Mouse (Mus musculus): ENCODE measurements at regions not wholly inside any gene's neighbourhood (a gene's known extent, or its start where the extent isn't known, plus 50 kb on each side); places are given as distances from the start of the nearest gene placed in this dataset.
A peak's percentile ranks its signal among the peaks of the same experiment; 100 is the strongest.

DNA sequence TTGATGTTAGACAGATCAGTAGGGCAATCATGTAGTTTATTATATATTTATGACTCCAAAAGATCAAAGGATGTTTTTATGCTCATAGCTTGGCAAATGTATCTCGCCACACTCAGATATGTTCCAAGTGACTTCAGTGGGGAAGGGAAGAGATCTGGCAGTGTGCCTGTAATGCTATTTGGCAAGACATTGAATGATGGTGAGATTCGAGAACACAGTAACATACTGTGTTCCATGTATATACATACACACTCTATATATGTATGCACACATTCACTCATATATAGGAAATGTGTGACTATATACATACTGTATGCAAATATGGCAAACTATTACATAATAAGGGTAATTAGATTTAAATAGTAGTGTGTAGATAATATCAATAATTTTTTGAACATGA, 577.3 kb upstream of the Arrdc4 start:
- H3K9ac ChIP-seq (ENCODE audit: low read length), result no peak overlapping the region
- H3K4me3 ChIP-seq (ENCODE audit: control insufficient read depth in 1 of 2, insufficient read depth in 1 of 2, low read depth in 1 of 2, low read length in 2 of 2), result no peak overlapping the region
- H3K4me2 ChIP-seq (ENCODE audit: low read length), result no peak overlapping the region
- no peaks in the 10 kb centered on the region for H3K27me3 ChIP-seq (ENCODE audit: control insufficient read depth, insufficient read depth, low read length)
- no peaks in the 10 kb centered on the region for H3K9me3 ChIP-seq (ENCODE audit: control insufficient read depth, low read length)
- no peak for ATAC-seq (ENCODE audit: insufficient number of reproducible peaks, insufficient read depth, low FRiP score, low read depth)
- H3K4me1 ChIP-seq (ENCODE audit: control insufficient read depth in 2 of 2, insufficient read depth in 2 of 2, low read length in 2 of 2), result no peaks in the 10 kb centered on the region
- no peaks in the 10 kb centered on the region for H3K36me3 ChIP-seq (ENCODE audit: control insufficient read depth, insufficient read depth, low read length)
- WGBS, result 70% methylated on average over 2 of the region's 2 CpGs
- H3K27ac ChIP-seq (replicated peaks in 1 of 2; ENCODE audit: control insufficient read depth in 1 of 2, insufficient read depth in 1 of 2, low read depth in 2 of 2, low read length in 2 of 2), result no peak overlapping the region

DNA sequence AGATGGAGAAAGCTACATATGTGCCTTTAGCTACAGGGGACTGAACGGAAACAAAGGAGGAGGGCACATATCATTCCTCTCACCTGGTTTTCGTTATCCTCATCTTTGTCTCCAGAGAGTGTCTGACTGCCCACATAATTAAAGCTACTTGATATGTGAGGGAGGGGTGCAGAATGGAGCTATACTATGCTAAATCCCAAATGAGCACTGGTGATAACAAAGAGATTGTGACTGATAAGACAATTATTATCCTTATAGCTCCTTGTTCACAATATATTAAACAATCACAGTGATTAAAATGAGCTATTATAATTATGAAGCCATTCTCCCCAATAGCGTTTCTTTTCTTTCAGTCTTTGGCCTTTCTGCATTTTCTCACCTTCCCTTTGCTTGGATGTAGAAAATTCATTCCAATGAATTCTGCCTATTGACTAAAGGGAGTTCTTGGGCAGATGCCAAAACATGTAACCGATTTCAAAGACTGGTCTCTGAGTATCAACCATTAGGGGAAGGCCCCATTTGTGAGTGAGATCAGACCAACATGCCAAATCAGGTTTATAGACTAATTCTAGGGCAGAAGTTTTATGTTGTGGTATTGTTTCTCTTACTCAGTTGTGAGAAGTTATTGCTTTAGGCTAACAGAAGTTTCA, 528.1 kb upstream of the Arrdc4 start:
- no peak for ATAC-seq (ENCODE audit: insufficient number of reproducible peaks, insufficient read depth, low FRiP score, low read depth)
- Histone ChIP-seq H3K4me2 (ENCODE audit: low read length) (no peak overlapping the region), H3K27ac (replicated peaks in 1 of 2; ENCODE audit: control insufficient read depth in 1 of 2, insufficient read depth in 1 of 2, low read depth in 2 of 2, low read length in 2 of 2) (no peak overlapping the region), H3K4me3 (ENCODE audit: control insufficient read depth in 1 of 2, insufficient read depth in 1 of 2, low read depth in 1 of 2, low read length in 2 of 2) (no peak overlapping the region), H3K4me1 (ENCODE audit: control insufficient read depth in 2 of 2, insufficient read depth in 2 of 2, low read length in 2 of 2) (no peaks in the 10 kb centered on the region), H3K9me3 (ENCODE audit: control insufficient read depth, low read length) (no peaks in the 10 kb centered on the region), H3K27me3 (ENCODE audit: control insufficient read depth, insufficient read depth, low read length) (no peaks in the 10 kb centered on the region), H3K9ac (ENCODE audit: low read length) (no peak overlapping the region), H3K36me3 (ENCODE audit: control insufficient read depth, insufficient read depth, low read length) (no peaks in the 10 kb centered on the region)
- WGBS, result 73% methylated on average over 4 of the region's 4 CpGs

- Histone ChIP-seq H3K4me2 (ENCODE audit: low read length) (no peak overlapping the region), H3K9ac (ENCODE audit: low read length) (no peak overlapping the region), H3K36me3 (ENCODE audit: control insufficient read depth, insufficient read depth, low read length) (no peaks in the 10 kb centered on the region), H3K4me1 (ENCODE audit: control insufficient read depth in 2 of 2, insufficient read depth in 2 of 2, low read length in 2 of 2) (no peaks in the 10 kb centered on the region), H3K9me3 (ENCODE audit: control insufficient read depth, low read length) (no peaks in the 10 kb centered on the region), H3K27ac (replicated peaks in 1 of 2; ENCODE audit: control insufficient read depth in 1 of 2, insufficient read depth in 1 of 2, low read depth in 2 of 2, low read length in 2 of 2) (no peak overlapping the region), H3K27me3 (ENCODE audit: control insufficient read depth, insufficient read depth, low read length) (no peaks in the 10 kb centered on the region), H3K4me3 (ENCODE audit: control insufficient read depth in 1 of 2, insufficient read depth in 1 of 2, low read depth in 1 of 2, low read length in 2 of 2) (no peak overlapping the region)
- no peak for ATAC-seq (ENCODE audit: insufficient number of reproducible peaks, insufficient read depth, low FRiP score, low read depth)
- WGBS, result 64% methylated on average over 5 of the region's 5 CpGs
Measured at GRCm38 (mm10) chr7:69276376-69277055, 527.5 kb upstream of the Arrdc4 start.

DNA sequence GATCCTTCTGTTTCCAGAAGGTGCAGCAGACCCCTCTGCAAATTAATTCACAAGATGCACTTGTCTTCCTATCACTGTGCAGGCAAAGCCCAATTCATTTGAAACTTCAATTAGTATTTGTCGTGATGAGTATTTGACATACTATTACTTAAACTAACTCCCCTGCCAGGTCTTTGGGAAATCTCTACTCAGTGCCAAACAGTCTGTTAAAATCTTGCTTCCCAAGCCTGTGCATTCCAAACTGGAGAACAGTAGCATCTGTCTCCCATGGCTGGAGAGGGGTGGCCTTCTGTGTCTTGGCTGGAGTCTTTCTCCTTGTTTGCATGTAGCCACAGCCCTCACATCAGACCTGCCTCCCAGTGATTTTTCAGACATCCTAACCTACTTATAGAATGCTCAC, 524.6 kb upstream of the Arrdc4 start:
- Histone ChIP-seq H3K27me3 (ENCODE audit: control insufficient read depth, insufficient read depth, low read length) (no peaks in the 10 kb centered on the region), H3K9ac (ENCODE audit: low read length) (no peak overlapping the region), H3K4me2 (ENCODE audit: low read length) (no peak overlapping the region), H3K27ac (replicated peaks in 1 of 2; ENCODE audit: control insufficient read depth in 1 of 2, insufficient read depth in 1 of 2, low read depth in 2 of 2, low read length in 2 of 2) (no peak overlapping the region), H3K36me3 (ENCODE audit: control insufficient read depth, insufficient read depth, low read length) (no peaks in the 10 kb centered on the region), H3K9me3 (ENCODE audit: control insufficient read depth, low read length) (no peaks in the 10 kb centered on the region), H3K4me1 (ENCODE audit: control insufficient read depth in 2 of 2, insufficient read depth in 2 of 2, low read length in 2 of 2) (no peaks in the 10 kb centered on the region), H3K4me3 (ENCODE audit: control insufficient read depth in 1 of 2, insufficient read depth in 1 of 2, low read depth in 1 of 2, low read length in 2 of 2) (no peak overlapping the region)
- ATAC-seq (ENCODE audit: insufficient number of reproducible peaks, insufficient read depth, low FRiP score, low read depth), result no peak
- WGBS, result 55% methylated on average over 1 of the region's 1 CpGs

DNA sequence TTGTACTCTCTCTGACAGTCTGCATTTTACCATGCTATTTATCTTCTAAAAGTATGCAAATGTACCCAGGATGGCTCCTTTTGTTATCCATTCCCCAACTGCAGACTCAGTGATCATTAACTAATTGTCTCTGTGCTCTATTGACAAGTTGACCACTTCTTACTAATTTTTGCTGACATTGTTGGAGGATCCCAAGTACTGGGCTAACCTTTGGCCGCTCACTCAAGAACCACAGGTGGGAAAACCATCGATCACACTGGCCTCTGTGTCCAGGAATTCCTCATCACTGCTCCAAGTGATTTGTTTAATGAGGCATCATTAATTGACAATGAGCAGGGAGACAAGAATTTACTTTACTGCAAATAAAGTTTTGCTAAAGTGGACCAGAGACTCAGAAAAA, 495.5 kb upstream of the Arrdc4 start:
- WGBS, result 85% methylated on average over 2 of the region's 2 CpGs
- ATAC-seq (ENCODE audit: insufficient number of reproducible peaks, insufficient read depth, low FRiP score, low read depth), result no peak

DNA sequence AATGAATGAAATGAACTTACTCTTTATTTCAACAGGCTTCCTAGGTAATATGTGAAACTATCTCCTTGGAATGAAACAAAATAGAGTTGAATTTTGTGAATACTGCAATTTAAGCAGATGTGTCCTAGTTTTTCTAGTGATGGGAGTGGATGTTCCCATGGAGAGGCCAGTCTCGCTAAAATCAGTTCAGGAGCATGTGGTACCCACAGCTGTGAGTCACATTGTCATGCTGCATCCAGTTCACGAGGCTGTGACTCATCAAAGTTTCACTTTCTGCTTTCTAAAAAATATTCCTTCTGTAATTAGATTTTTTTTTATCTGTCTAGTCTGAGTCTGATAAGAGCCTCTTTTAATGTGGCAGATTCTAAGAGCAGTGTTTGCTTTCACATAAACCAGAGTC, 484.3 kb upstream of the Arrdc4 start:
- no peaks in the 10 kb centered on the region for H3K36me3 ChIP-seq (ENCODE audit: control insufficient read depth, insufficient read depth, low read length)
- no peaks in the 10 kb centered on the region for H3K4me1 ChIP-seq (ENCODE audit: control insufficient read depth in 2 of 2, insufficient read depth in 2 of 2, low read length in 2 of 2)
- no peak for ATAC-seq (ENCODE audit: insufficient number of reproducible peaks, insufficient read depth, low FRiP score, low read depth)
- no peaks in the 10 kb centered on the region for H3K9me3 ChIP-seq (ENCODE audit: control insufficient read depth, low read length)
- H3K4me2 ChIP-seq (ENCODE audit: low read length), result no peak overlapping the region
- 61% methylated on average over 2 of the region's 2 CpGs for WGBS
- no peak overlapping the region for H3K9ac ChIP-seq (ENCODE audit: low read length)
- no peaks in the 10 kb centered on the region for H3K27me3 ChIP-seq (ENCODE audit: control insufficient read depth, insufficient read depth, low read length)
- H3K4me3 ChIP-seq (ENCODE audit: control insufficient read depth in 1 of 2, insufficient read depth in 1 of 2, low read depth in 1 of 2, low read length in 2 of 2), result no peak overlapping the region
- no peak overlapping the region for H3K27ac ChIP-seq (replicated peaks in 1 of 2; ENCODE audit: control insufficient read depth in 1 of 2, insufficient read depth in 1 of 2, low read depth in 2 of 2, low read length in 2 of 2)

More for the DNA sequence above, 495.5 kb upstream of the Arrdc4 start:
- H3K4me1 ChIP-seq (ENCODE audit: control insufficient read depth in 2 of 2, insufficient read depth in 2 of 2, low read length in 2 of 2), result no peaks in the 10 kb centered on the region
- no peak overlapping the region for H3K9ac ChIP-seq (ENCODE audit: low read length)
- no peak overlapping the region for H3K4me2 ChIP-seq (ENCODE audit: low read length)
- H3K4me3 ChIP-seq (ENCODE audit: control insufficient read depth in 1 of 2, insufficient read depth in 1 of 2, low read depth in 1 of 2, low read length in 2 of 2), result no peak overlapping the region
- H3K9me3 ChIP-seq (ENCODE audit: control insufficient read depth, low read length), result no peaks in the 10 kb centered on the region
- H3K27ac ChIP-seq (replicated peaks in 1 of 2; ENCODE audit: control insufficient read depth in 1 of 2, insufficient read depth in 1 of 2, low read depth in 2 of 2, low read length in 2 of 2), result no peak overlapping the region
- no peaks in the 10 kb centered on the region for H3K27me3 ChIP-seq (ENCODE audit: control insufficient read depth, insufficient read depth, low read length)
- no peaks in the 10 kb centered on the region for H3K36me3 ChIP-seq (ENCODE audit: control insufficient read depth, insufficient read depth, low read length)

- no peak overlapping the region for H3K4me3 ChIP-seq (ENCODE audit: control insufficient read depth in 1 of 2, insufficient read depth in 1 of 2, low read depth in 1 of 2, low read length in 2 of 2)
- no peaks in the 10 kb centered on the region for H3K36me3 ChIP-seq (ENCODE audit: control insufficient read depth, insufficient read depth, low read length)
- no peaks in the 10 kb centered on the region for H3K4me1 ChIP-seq (ENCODE audit: control insufficient read depth in 2 of 2, insufficient read depth in 2 of 2, low read length in 2 of 2)
- WGBS, result 48% methylated on average over 6 of the region's 6 CpGs
- H3K27ac ChIP-seq (replicated peaks in 1 of 2; ENCODE audit: control insufficient read depth in 1 of 2, insufficient read depth in 1 of 2, low read depth in 2 of 2, low read length in 2 of 2), result no peak overlapping the region
- H3K27me3 ChIP-seq (ENCODE audit: control insufficient read depth, insufficient read depth, low read length), result no peaks in the 10 kb centered on the region
- 0 out of 2 replicates have a peak overlapping the region, but pooled peaks have one; percentile 4 for H3K4me2 ChIP-seq (ENCODE audit: low read length)
- no peak for ATAC-seq (ENCODE audit: insufficient number of reproducible peaks, insufficient read depth, low FRiP score, low read depth)
- H3K9ac ChIP-seq (ENCODE audit: low read length), result no peak overlapping the region
- no peaks in the 10 kb centered on the region for H3K9me3 ChIP-seq (ENCODE audit: control insufficient read depth, low read length)
Measured at GRCm38 (mm10) chr7:69217871-69218270, 468.8 kb upstream of the Arrdc4 start.

Measured in heart, embryonic 14.5 days (tissue).